Mouse (Mus musculus): Measurements from ENCODE around the gene 1700018F24Rik. TPM values are rescaled to one million over a fixed set of nuclear protein-coding genes. Genes with fewer than 3 reads are reported as not detected.
A peak's percentile ranks its signal among the peaks of the same experiment; 100 is the strongest.
"Not testable (repeated sequence)": the region's sequence is repeated elsewhere in the genome, so short reads cannot be mapped to it uniquely, and the experiment has no call there.

The 1700018F24Rik gene
- polyA plus RNA-seq, 2 experiments = not detected

DNA sequence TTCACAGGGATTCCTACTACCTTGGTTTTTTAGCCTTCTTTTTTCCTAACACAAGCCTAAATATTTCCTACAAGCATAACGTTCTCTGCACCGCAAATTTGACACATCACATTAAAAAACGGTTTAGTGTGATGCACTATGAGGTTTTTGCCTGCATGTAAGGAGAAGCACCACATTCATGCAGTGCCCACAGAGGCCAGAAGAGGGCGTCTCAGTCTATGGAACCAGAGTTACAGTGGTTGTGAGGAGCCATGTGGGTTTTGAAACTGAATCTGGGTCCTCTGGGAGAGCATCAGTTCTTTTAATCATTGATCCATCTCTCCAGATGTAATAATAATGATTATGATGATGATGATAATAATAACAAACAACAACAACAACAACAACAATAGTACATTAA is 1.2 kb upstream of the 1700018F24Rik start:
- H3K36me3 ChIP-seq (ENCODE audit: control insufficient read depth, insufficient read depth, low read length) = no peaks in the 10 kb centered on the region
- no peak for TF ChIP-seq POLR2A (IDR thresholded peaks at IDR 0.05; ENCODE audit: borderline replicate concordance, extremely low read depth, insufficient read depth, insufficient read length)

DNA sequence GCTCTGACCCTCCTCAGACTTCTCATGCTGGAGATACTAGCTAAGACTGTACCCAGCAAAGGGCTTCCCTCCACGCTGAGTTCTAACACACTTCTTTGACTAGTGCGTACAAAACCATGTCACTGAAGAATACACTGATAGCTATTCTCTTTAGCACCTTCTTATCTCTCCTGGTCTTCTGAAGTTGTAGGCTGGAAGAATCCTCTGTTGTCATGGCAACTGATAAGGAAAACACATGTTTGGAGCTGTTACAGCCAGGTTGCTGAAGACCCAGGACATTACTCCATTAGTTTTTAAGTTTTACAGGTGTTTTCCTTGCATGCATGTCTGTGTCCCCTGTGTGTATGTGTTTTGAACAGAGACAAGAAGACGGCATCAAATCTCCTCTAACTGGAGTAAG is 11.4 kb downstream of the 1700018F24Rik start:
- H3K9me3 ChIP-seq (ENCODE audit: control insufficient read depth, low read length); H3K4me1 ChIP-seq (ENCODE audit: control insufficient read depth, insufficient read depth, low read length); H3K9ac ChIP-seq (ENCODE audit: low read depth, low read length, severe bottlenecking); ATAC-seq (ENCODE audit: low FRiP score, low read depth); H3K4me3 ChIP-seq (replicated peaks; ENCODE audit: low read length); DNase-seq (ENCODE audit: low spot score); H3K27me3 ChIP-seq (ENCODE audit: control insufficient read depth, insufficient read depth, low read length); H3K36me3 ChIP-seq (ENCODE audit: control insufficient read depth, insufficient read depth, low read length); H3K4me2 ChIP-seq (replicated peaks; ENCODE audit: low read depth, low read length, severe bottlenecking); H3K27ac ChIP-seq (replicated peaks; ENCODE audit: low read depth, low read length): not testable (repeated sequence)
- 69% methylated on average over 3 of the region's 3 CpGs for WGBS

More for the DNA sequence above, 1.2 kb upstream of the 1700018F24Rik start:
- Histone ChIP-seq H3K27ac (replicated peaks; ENCODE audit: low read depth, low read length) (no peak overlapping the region), H3K4me1 (ENCODE audit: control insufficient read depth, insufficient read depth, low read length) (no peaks in the 10 kb centered on the region), H3K9ac (ENCODE audit: low read depth, low read length, severe bottlenecking) (no peak overlapping the region), H3K9me3 (ENCODE audit: control insufficient read depth, low read length) (no peaks in the 10 kb centered on the region), H3K4me2 (replicated peaks; ENCODE audit: low read depth, low read length, severe bottlenecking) (no peak overlapping the region), H3K4me3 (replicated peaks; ENCODE audit: low read length) (no peak overlapping the region), H3K27me3 (ENCODE audit: control insufficient read depth, insufficient read depth, low read length) (no peaks in the 10 kb centered on the region)
- ATAC-seq (ENCODE audit: low FRiP score, low read depth) (no peak), DNase-seq (ENCODE audit: low spot score) (peak; percentile 22)
- 39% methylated on average over 4 of the region's 4 CpGs for WGBS

DNA sequence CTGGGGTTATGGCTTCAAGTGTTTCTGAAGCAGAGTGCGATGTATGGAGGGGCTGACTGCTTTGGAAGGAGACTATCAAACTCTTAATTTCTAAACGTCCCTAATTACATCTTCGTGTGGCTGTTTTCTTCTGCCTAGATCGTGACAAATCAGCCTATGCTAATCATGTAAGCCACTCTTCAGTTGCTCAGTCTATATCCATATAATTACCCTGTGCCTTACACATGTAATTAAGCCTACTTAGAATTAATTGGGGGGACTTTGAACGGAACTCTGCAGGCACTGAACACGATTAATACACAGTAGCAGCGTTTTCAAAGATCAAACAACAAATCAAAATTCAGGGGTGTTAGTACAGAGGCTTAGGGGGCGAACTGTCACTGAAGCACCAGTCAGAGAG is 15.1 kb downstream of the 1700018F24Rik start:
- Histone ChIP-seq H3K9me3 (ENCODE audit: control insufficient read depth, low read length) (no peaks in the 10 kb centered on the region), H3K4me2 (replicated peaks; ENCODE audit: low read depth, low read length, severe bottlenecking) (no peak overlapping the region), H3K4me3 (replicated peaks; ENCODE audit: low read length) (no peak overlapping the region), H3K36me3 (ENCODE audit: control insufficient read depth, insufficient read depth, low read length) (no peaks in the 10 kb centered on the region), H3K27ac (replicated peaks; ENCODE audit: low read depth, low read length) (no peak overlapping the region), H3K27me3 (ENCODE audit: control insufficient read depth, insufficient read depth, low read length) (no peaks in the 10 kb centered on the region), H3K9ac (ENCODE audit: low read depth, low read length, severe bottlenecking) (no peak overlapping the region), H3K4me1 (ENCODE audit: control insufficient read depth, insufficient read depth, low read length) (no peaks in the 10 kb centered on the region)
- ATAC-seq (ENCODE audit: low FRiP score, low read depth) (no peak), DNase-seq (ENCODE audit: low spot score) (no peak)
- 69% methylated on average over 8 of the region's 8 CpGs for WGBS
- no peak for TF ChIP-seq POLR2A (IDR thresholded peaks at IDR 0.05; ENCODE audit: borderline replicate concordance, extremely low read depth, insufficient read depth, insufficient read length)

DNA sequence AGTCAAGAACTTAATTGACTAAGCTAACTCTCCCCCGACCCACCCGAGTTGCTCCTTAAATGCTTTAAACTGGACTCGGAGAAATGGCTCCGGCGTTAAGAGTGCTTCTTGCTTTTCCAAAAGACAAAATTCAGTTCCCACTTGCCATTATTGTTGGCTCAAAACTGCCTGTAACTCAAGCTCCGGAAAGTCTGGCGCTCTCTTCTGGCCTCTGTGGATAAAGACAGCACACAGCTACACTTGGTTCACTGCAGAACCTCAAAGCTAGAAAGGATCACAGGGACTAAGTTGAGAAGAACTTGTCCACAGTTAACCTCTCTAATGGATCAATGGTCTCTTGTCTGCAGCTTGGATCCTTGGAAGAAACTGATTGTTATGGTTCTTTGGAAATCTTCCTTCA is 15.9 kb downstream of the 1700018F24Rik start:
- no peaks in the 10 kb centered on the region for H3K27me3 ChIP-seq (ENCODE audit: control insufficient read depth, insufficient read depth, low read length)
- ATAC-seq (ENCODE audit: low FRiP score, low read depth) = no peak
- 84% methylated on average over 7 of the region's 7 CpGs for WGBS
- H3K4me2 ChIP-seq (replicated peaks; ENCODE audit: low read depth, low read length, severe bottlenecking) = no peak overlapping the region
- H3K4me3 ChIP-seq (replicated peaks; ENCODE audit: low read length) = no peak overlapping the region
- H3K9ac ChIP-seq (ENCODE audit: low read depth, low read length, severe bottlenecking) = no peak overlapping the region
- no peak overlapping the region for H3K27ac ChIP-seq (replicated peaks; ENCODE audit: low read depth, low read length)
- no peak for DNase-seq (ENCODE audit: low spot score)
- H3K9me3 ChIP-seq (ENCODE audit: control insufficient read depth, low read length) = no peaks in the 10 kb centered on the region
- no peaks in the 10 kb centered on the region for H3K36me3 ChIP-seq (ENCODE audit: control insufficient read depth, insufficient read depth, low read length)
- no peaks in the 10 kb centered on the region for H3K4me1 ChIP-seq (ENCODE audit: control insufficient read depth, insufficient read depth, low read length)
- TF ChIP-seq POLR2A (IDR thresholded peaks at IDR 0.05; ENCODE audit: borderline replicate concordance, extremely low read depth, insufficient read depth, insufficient read length) = no peak

DNA sequence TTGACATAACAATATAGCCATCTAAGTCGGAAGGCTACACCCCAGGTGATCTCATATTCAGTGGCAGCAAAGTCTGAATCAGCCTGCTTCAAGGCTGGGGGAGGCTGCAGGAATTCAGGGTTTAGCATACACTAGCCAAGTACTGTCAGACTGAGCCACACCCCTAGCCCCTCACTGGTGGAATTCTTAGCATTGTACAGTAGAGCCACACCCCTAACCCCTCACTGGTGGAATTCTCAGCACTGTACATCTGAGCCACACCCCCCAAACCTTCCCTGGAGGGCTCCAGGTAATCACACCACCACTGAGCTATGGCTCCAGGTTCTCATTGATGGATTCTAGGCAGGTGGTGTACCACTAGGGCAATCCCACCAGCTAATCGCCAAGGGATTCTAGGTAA is 16.7 kb downstream of the 1700018F24Rik start:
- Histone ChIP-seq H3K4me1 (ENCODE audit: control insufficient read depth, insufficient read depth, low read length) (no peaks in the 10 kb centered on the region), H3K4me3 (replicated peaks; ENCODE audit: low read length) (no peak overlapping the region), H3K4me2 (replicated peaks; ENCODE audit: low read depth, low read length, severe bottlenecking) (no peak overlapping the region), H3K27ac (replicated peaks; ENCODE audit: low read depth, low read length) (no peak overlapping the region), H3K27me3 (ENCODE audit: control insufficient read depth, insufficient read depth, low read length) (no peaks in the 10 kb centered on the region), H3K36me3 (ENCODE audit: control insufficient read depth, insufficient read depth, low read length) (no peaks in the 10 kb centered on the region), H3K9ac (ENCODE audit: low read depth, low read length, severe bottlenecking) (no peak overlapping the region), H3K9me3 (ENCODE audit: control insufficient read depth, low read length) (no peaks in the 10 kb centered on the region)
- no peak for DNase-seq (ENCODE audit: low spot score)
- WGBS = 76% methylated on average over 2 of the region's 2 CpGs
- no peak for TF ChIP-seq POLR2A (IDR thresholded peaks at IDR 0.05; ENCODE audit: borderline replicate concordance, extremely low read depth, insufficient read depth, insufficient read length)
- no peak for ATAC-seq (ENCODE audit: low FRiP score, low read depth)

DNA sequence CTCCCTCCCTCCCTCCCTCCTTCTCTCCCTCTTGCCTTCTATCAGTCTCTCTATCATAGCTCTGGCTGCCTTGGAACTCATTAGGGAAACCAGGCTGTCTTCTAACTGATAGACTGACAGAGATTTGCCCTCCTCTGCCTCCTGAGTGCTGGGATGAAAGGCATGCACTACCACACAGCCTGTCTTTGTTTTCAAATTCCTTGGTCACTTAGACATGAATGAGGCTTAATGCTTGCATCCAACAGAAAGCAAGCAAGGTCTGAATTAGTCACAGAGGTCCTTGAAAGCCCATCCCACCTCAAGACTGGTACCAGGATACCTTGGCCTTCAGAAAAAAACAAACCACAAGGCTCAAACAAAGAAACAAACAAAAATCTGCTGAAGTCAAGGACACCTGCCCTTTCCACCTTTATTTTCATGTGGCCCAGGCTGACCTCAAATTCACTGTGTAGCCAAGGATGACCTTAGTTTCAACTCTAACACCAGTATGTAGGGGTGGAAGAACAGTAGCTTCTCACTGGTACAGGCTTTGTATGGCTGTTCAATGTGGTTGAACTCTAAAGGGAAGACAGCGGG is 22.1 kb downstream of the 1700018F24Rik start:
- no peaks in the 10 kb centered on the region for H3K27me3 ChIP-seq (ENCODE audit: control insufficient read depth, insufficient read depth, low read length)
- no peak for ATAC-seq (ENCODE audit: low FRiP score, low read depth)
- DNase-seq (ENCODE audit: low spot score) = no peak
- no peaks in the 10 kb centered on the region for H3K4me1 ChIP-seq (ENCODE audit: control insufficient read depth, insufficient read depth, low read length)
- WGBS = 87% methylated on average over 1 of the region's 1 CpGs
- H3K4me2 ChIP-seq (replicated peaks; ENCODE audit: low read depth, low read length, severe bottlenecking) = no peak overlapping the region
- H3K9me3 ChIP-seq (ENCODE audit: control insufficient read depth, low read length) = no peaks in the 10 kb centered on the region
- no peak for TF ChIP-seq POLR2A (IDR thresholded peaks at IDR 0.05; ENCODE audit: borderline replicate concordance, extremely low read depth, insufficient read depth, insufficient read length)
- no peaks in the 10 kb centered on the region for H3K36me3 ChIP-seq (ENCODE audit: control insufficient read depth, insufficient read depth, low read length)
- no peak overlapping the region for H3K4me3 ChIP-seq (replicated peaks; ENCODE audit: low read length)
- no peak overlapping the region for H3K9ac ChIP-seq (ENCODE audit: low read depth, low read length, severe bottlenecking)
- H3K27ac ChIP-seq (replicated peaks; ENCODE audit: low read depth, low read length) = no peak overlapping the region

Data from limb, embryonic 14.5 days (tissue).